8 mouse cellular contexts compared by ENCODE assay signal in genomic region chr12:69371421-69371853, GRCm38 (mm10). TPM values are rescaled to one million over a fixed set of nuclear protein-coding genes. Genes with fewer than 3 reads are reported as not detected.
DNase-seq lines count a peak whose midpoint lies in the region; ATAC-seq and TF ChIP-seq lines count a peak whose summit lies in the region.

No protein-coding gene starts in this region.

- H3K27me3 ChIP-seq in E14TG2a.4 (ENCODE audit: insufficient read depth, low read length) = no peaks in the 10 kb centered on the region
- no peaks in the 10 kb centered on the region for H3K27me3 ChIP-seq in kidney, postnatal 0 days (ENCODE audit: insufficient read depth, low read length)
- H3K27me3 ChIP-seq in midbrain, postnatal 0 days (ENCODE audit: insufficient read depth, low read length) = no peaks in the 10 kb centered on the region

- H3K27ac ChIP-seq in embryonic fibroblast, embryonic 13.5 days (ENCODE audit: insufficient read depth, low read length) = peak overlapping the region; percentile 98
- peak overlapping the region; percentile 97 for H3K27ac ChIP-seq in kidney, postnatal 0 days
- peak overlapping the region; percentile 92 for H3K27ac ChIP-seq in midbrain, postnatal 0 days (ENCODE audit: low read depth, low read length)

- H3K4me3 ChIP-seq in E14TG2a.4 (replicated peaks; ENCODE audit: low read length) = peak overlapping the region; percentile 93
- peak overlapping the region; percentile 60 for H3K4me3 ChIP-seq in embryonic fibroblast, embryonic 13.5 days (ENCODE audit: insufficient read depth, low read length)
- peak overlapping the region; percentile 99 for H3K4me3 ChIP-seq in kidney, postnatal 0 days (replicated peaks; ENCODE audit: low read depth, low read length)
- H3K4me3 ChIP-seq in midbrain, postnatal 0 days (ENCODE audit: low read depth, low read length) = peak overlapping the region; percentile 98

- peak overlapping the region; percentile 98 for H3K9ac ChIP-seq in kidney, postnatal 0 days (ENCODE audit: low read depth, low read length)
- peak overlapping the region; percentile 57 for H3K9ac ChIP-seq in midbrain, postnatal 0 days (replicated peaks; ENCODE audit: low read length, poor library complexity, severe bottlenecking)

- no peak for DNase-seq in cerebellum, adult 11-12 months
- DNase-seq in kidney, postnatal 0 days (ENCODE audit: low spot score) = peak; percentile 94
- DNase-seq in midbrain, postnatal 0 days (ENCODE audit: low spot score) = peak; percentile 77
- DNase-seq in yolk sac, embryonic 10.5 days (ENCODE audit: low spot score) = peak; percentile 92
- DNase-seq in left cerebral cortex, postnatal 36 days (ENCODE audit: low spot score in 2 of 2) = no peak

- H3K4me1 ChIP-seq in E14TG2a.4 (replicated peaks; ENCODE audit: low read depth, low read length) = peaks cover 50% of the 10 kb centered on the region
- peaks cover 5% of the 10 kb centered on the region; the same call in 1 of the 2 replicates for H3K4me1 ChIP-seq in embryonic fibroblast, embryonic 13.5 days (ENCODE audit: control insufficient read depth, insufficient read depth, low read length)
- peaks cover 5% of the 10 kb centered on the region; the same call in 1 of the 2 replicates for H3K4me1 ChIP-seq in kidney, postnatal 0 days (replicated peaks; ENCODE audit: insufficient read depth, low read length)
- H3K4me1 ChIP-seq in midbrain, postnatal 0 days (ENCODE audit: insufficient read depth, low read length) = no peaks in the 10 kb centered on the region

- H3K4me2 ChIP-seq in kidney, postnatal 0 days (ENCODE audit: low read length) = peak overlapping the region; percentile 82
- peak overlapping the region; percentile 95 for H3K4me2 ChIP-seq in midbrain, postnatal 0 days (ENCODE audit: low read depth, low read length, poor library complexity, severe bottlenecking)

- no peak for TF ChIP-seq CTCF in E14TG2a.4 (conservative IDR thresholded peaks at IDR 0.05; ENCODE audit: low read length)
- peak; percentile 30; the same call in 1 of the 2 replicates for TF ChIP-seq CTCF in embryonic fibroblast, embryonic 13.5 days (IDR thresholded peaks at IDR 0.05; ENCODE audit: borderline replicate concordance, insufficient read depth, low read length)
- TF ChIP-seq CTCF in kidney, postnatal 0 days (IDR thresholded peaks at IDR 0.05; ENCODE audit: low read depth) = peak; percentile 63
- peak; percentile 60 for TF ChIP-seq CTCF in midbrain, postnatal 0 days (IDR thresholded peaks at IDR 0.05)

- H3K9me3 ChIP-seq in E14TG2a.4 (ENCODE audit: low read length) = no peaks in the 10 kb centered on the region
- H3K9me3 ChIP-seq in kidney, postnatal 0 days (replicated peaks; ENCODE audit: low read length) = no peaks in the 10 kb centered on the region
- no peaks in the 10 kb centered on the region for H3K9me3 ChIP-seq in midbrain, postnatal 0 days (ENCODE audit: low read length)

- intact Hi-C loops in left cerebral cortex, postnatal 36 days (cut with DNase I) = loop anchor here (5.0 kb wide), 1 partner anchor 91 kb away; no protein-coding TSS in a partner anchor

- WGBS in kidney, postnatal 0 days = under 1% methylated on average over 24 of the region's 24 CpGs
- 0% methylated on average over 20 of the region's 24 CpGs for WGBS in midbrain, postnatal 0 days

- peak; percentile 22; the same call in 1 of the 2 replicates for TF ChIP-seq POLR2A in embryonic fibroblast, embryonic 13.5 days (IDR thresholded peaks at IDR 0.05; ENCODE audit: low read depth, low read length)

- H3K36me3 ChIP-seq in E14TG2a.4 (ENCODE audit: insufficient read depth, low read length) = peaks cover 34% of the 10 kb centered on the region
- H3K36me3 ChIP-seq in kidney, postnatal 0 days (ENCODE audit: insufficient read depth, low read length) = no peaks in the 10 kb centered on the region
- H3K36me3 ChIP-seq in midbrain, postnatal 0 days (ENCODE audit: insufficient read depth, low read length) = no peaks in the 10 kb centered on the region

- ATAC-seq in cerebellum, adult (ENCODE audit: insufficient number of reproducible peaks, low FRiP score, low TSS enrichment) = peak; percentile 76
- peak; percentile 78 for ATAC-seq in kidney, postnatal 0 days (replicated peaks; ENCODE audit: low FRiP score, low read depth)
- peak; percentile 87 for ATAC-seq in midbrain, postnatal 0 days (ENCODE audit: low FRiP score)

RNA-seq across cellular contexts. Expression of gene Arf6, which starts 0.5 kb away (rescaled TPM):
- polyA plus RNA-seq in embryonic fibroblast, embryonic 13.5 days (2011; ENCODE audit: insufficient read length, low read depth, missing spikeins) = 106 and 119 TPM in 2 replicates
- 56.2 and 70.7 TPM in 2 replicates for polyA plus RNA-seq in kidney, postnatal 0 days (2015; fragmentation: Nextera tagmentation; extraction: Ambion mirVana)
- total RNA-seq in midbrain, postnatal 0 days (2014; rRNA removed) = 122 TPM in 2 replicates
- polyA plus RNA-seq in midbrain, postnatal 0 days (2015; fragmentation: Nextera tagmentation; extraction: Ambion mirVana) = 34.9 and 42.0 TPM in 2 replicates
- total RNA-seq in left cerebral cortex, postnatal 36 days (2021) = 10 to 100 TPM; 49.9 to 61.4 TPM

RNA-seq across cellular contexts. Expression of gene Gm9887, which starts 0.8 kb away (rescaled TPM):
- polyA plus RNA-seq in embryonic fibroblast, embryonic 13.5 days (2011; ENCODE audit: insufficient read length, low read depth, missing spikeins) = not detected in 2 replicates
- 1.3 and 3.2 TPM in 2 replicates for polyA plus RNA-seq in kidney, postnatal 0 days (2015; fragmentation: Nextera tagmentation; extraction: Ambion mirVana)
- not detected in 2 replicates for total RNA-seq in midbrain, postnatal 0 days (2014; rRNA removed)
- polyA plus RNA-seq in midbrain, postnatal 0 days (2015; fragmentation: Nextera tagmentation; extraction: Ambion mirVana) = 0.90 and 1.0 TPM in 2 replicates
- total RNA-seq in left cerebral cortex, postnatal 36 days (2021) = 1 to 10 TPM in 1 of 2 experiments, under 1 TPM in 1; 0.93 to 1.7 TPM

RNA-seq across cellular contexts. Expression of gene Nemf, which starts 14.5 kb away (rescaled TPM):
- polyA plus RNA-seq in embryonic fibroblast, embryonic 13.5 days (2011; ENCODE audit: insufficient read length, low read depth, missing spikeins) = 57.2 and 70.2 TPM in 2 replicates
- 66.8 and 69.9 TPM in 2 replicates for polyA plus RNA-seq in kidney, postnatal 0 days (2015; fragmentation: Nextera tagmentation; extraction: Ambion mirVana)
- total RNA-seq in midbrain, postnatal 0 days (2014; rRNA removed) = 24.0 and 40.8 TPM in 2 replicates
- polyA plus RNA-seq in midbrain, postnatal 0 days (2015; fragmentation: Nextera tagmentation; extraction: Ambion mirVana) = 63.9 and 69.6 TPM in 2 replicates
- total RNA-seq in left cerebral cortex, postnatal 36 days (2021) = 10 to 100 TPM; 35.9 to 53.2 TPM

Comparison
In these comparisons a context has a peak if more than half of its experiments do, and no peak if none do; other contexts are left out.
1. DNase-seq: peak in kidney, postnatal 0 days (single experiment), midbrain, postnatal 0 days (single experiment) and yolk sac, embryonic 10.5 days (single experiment); none in cerebellum, adult 11-12 months (single experiment) and left cerebral cortex, postnatal 36 days (0 of 2).
2. Peak in every context shown above with its lines, with median percentiles within 50 percentile points of each other: ATAC-seq, H3K4me3 ChIP-seq and H3K27ac ChIP-seq.